Mouse (Mus musculus) neutrophil, adult 59 days (primary cell): Measurements from ENCODE around the gene Six3. TPM values are rescaled to one million over a fixed set of nuclear protein-coding genes. Genes with fewer than 3 reads are reported as not detected.

Source experiments
- total RNA-seq, 2 experiments: library from RNA; stranded (reverse); gene quantifications; 1 replicate in 1 of 2; 2 replicates in 1 of 2; pipeline ENCODE4 v1.2.4; 2023

The Six3 gene
- not detected for total RNA-seq

DNA sequence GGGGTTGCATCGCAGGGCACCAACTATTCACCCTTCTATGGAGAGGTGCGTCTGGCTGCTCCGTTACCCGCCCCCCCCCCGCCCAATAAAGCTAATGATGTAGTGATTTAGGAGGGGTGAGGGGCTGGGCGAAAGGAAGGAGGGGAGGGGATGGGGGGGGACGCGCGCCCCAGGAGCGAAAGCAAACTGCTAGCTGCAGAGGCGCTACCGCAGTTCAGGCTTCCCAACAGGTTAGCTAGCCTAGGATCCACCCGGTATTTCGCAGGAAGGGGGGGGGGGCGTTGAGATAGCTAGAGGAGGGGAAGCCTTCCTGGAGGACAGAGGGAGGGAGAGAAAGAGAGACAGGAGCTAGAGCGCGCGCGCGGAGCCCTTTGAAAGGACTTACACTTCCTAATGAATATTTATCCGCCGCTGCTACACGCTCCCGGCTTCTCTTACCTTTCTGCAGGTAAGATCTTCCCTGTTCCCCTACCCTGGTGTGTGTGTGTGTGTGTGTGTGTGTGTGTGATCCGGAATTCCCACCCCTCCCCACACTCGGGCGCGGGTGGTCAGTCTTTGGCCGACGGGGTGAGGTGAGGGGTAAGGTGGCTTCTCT, at the start of gene Six3:
Gene Six3 (plus strand): TSS at position 343 of the 595 bp plus-strand sequence.

Other genes starting within 250 kb of the Six3 start
- not detected for gene Six2, start 74.7 kb downstream of the Six3 start, total RNA-seq